In genomic region chr3:61294855-61295254, GRCm38 (mm10) we compare ENCODE assay signal across 15 mouse cellular contexts.
A peak's percentile ranks its signal among the peaks of the same experiment; 100 is the strongest.
DNase-seq lines count a peak whose midpoint lies in the region; ATAC-seq and TF ChIP-seq lines count a peak whose summit lies in the region.
"Had no signal": no experiment of that assay in that cellular context is flagged by ENCODE, and none has a peak within 500 bp of the region (broad histone marks: within the 10 kb centered on the region; RNA-seq: fewer than 3 reads in every experiment).

No protein-coding gene starts in this region.

- TF ChIP-seq CTCF in kidney, postnatal 0 days (IDR thresholded peaks at IDR 0.05; ENCODE audit: low read depth) = no peak

- no peak overlapping the region for H3K9ac ChIP-seq in kidney, postnatal 0 days (ENCODE audit: low read depth, low read length)
- H3K9ac ChIP-seq: liver, embryonic 12.5 days had no signal

- DNase-seq in kidney, postnatal 0 days (ENCODE audit: low spot score) = peak; percentile 16
- no peak for DNase-seq in kidney, adult 9 months
- DNase-seq in 416B (ENCODE audit: low read depth) = peak; percentile 71
- DNase-seq in c-Kit-positive CD71-negative TER-119-negative erythroid progenitor cells, embryonic 14.5 days (ENCODE audit: low read depth) = peak; percentile 29
- DNase-seq in testis, postnatal 14 days (ENCODE audit: low spot score) = no peak
- DNase-seq in gastrocnemius, postnatal 10 days = no peak
- no peak for DNase-seq in gastrocnemius, adult 18-20 months (ENCODE audit: low spot score)
- DNase-seq: cerebellum, adult 9-10 months; heart, adult 2 months; heart, postnatal 10 days; thymus, postnatal 4 days had no signal

- no peaks in the 10 kb centered on the region for H3K27me3 ChIP-seq in kidney, postnatal 0 days (ENCODE audit: insufficient read depth, low read length)
- H3K27me3 ChIP-seq: liver, embryonic 12.5 days had no signal

- no peaks in the 10 kb centered on the region for H3K4me1 ChIP-seq in kidney, postnatal 0 days (replicated peaks; ENCODE audit: insufficient read depth, low read length)
- H3K4me1 ChIP-seq: liver, embryonic 12.5 days had no signal

- H3K36me3 ChIP-seq in kidney, postnatal 0 days (ENCODE audit: insufficient read depth, low read length) = no peaks in the 10 kb centered on the region
- H3K36me3 ChIP-seq: liver, embryonic 12.5 days had no signal

- ATAC-seq in kidney, postnatal 0 days (replicated peaks; ENCODE audit: low FRiP score, low read depth) = no peak
- ATAC-seq in megakaryocyte progenitor cell, adult 5-6 weeks (replicated peaks; ENCODE audit: poor library complexity) = peak; percentile 91
- ATAC-seq: activated CD4-positive, CD25-positive, alpha-beta regulatory T cell, adult 4 months; hindbrain, postnatal 0 days; liver, embryonic 12.5 days had no signal

- H3K4me2 ChIP-seq in kidney, postnatal 0 days (ENCODE audit: low read length) = no peak overlapping the region
- H3K4me2 ChIP-seq: liver, embryonic 12.5 days had no signal

- no peak overlapping the region for H3K4me3 ChIP-seq in kidney, postnatal 0 days (replicated peaks; ENCODE audit: low read depth, low read length)
- H3K4me3 ChIP-seq: heart, adult 2 months; liver, embryonic 12.5 days had no signal

- WGBS in kidney, postnatal 0 days = 58% methylated on average over 6 of the region's 6 CpGs

- H3K9me3 ChIP-seq in kidney, postnatal 0 days (replicated peaks; ENCODE audit: low read length) = no peaks in the 10 kb centered on the region
- H3K9me3 ChIP-seq: liver, embryonic 12.5 days had no signal

- no peak overlapping the region for H3K27ac ChIP-seq in kidney, postnatal 0 days
- H3K27ac ChIP-seq: heart, adult 2 months; hindbrain, postnatal 0 days; liver, embryonic 12.5 days had no signal

Comparison
In these comparisons a context has a peak if more than half of its experiments do, and no peak if none do; other contexts are left out.
1. DNase-seq: peak in kidney, postnatal 0 days (single experiment), 416B (single experiment) and c-Kit-positive CD71-negative TER-119-negative erythroid progenitor cells, embryonic 14.5 days (single experiment); none in kidney, adult 9 months (single experiment), testis, postnatal 14 days (single experiment), gastrocnemius, postnatal 10 days (single experiment) and gastrocnemius, adult 18-20 months (single experiment).